Mouse (Mus musculus): Measurements from ENCODE around the gene Polr2i. TPM values are rescaled to one million over a fixed set of nuclear protein-coding genes. Genes with fewer than 3 reads are reported as not detected.
A peak's percentile ranks its signal among the peaks of the same experiment; 100 is the strongest.
"Not testable (repeated sequence)": the region's sequence is repeated elsewhere in the genome, so short reads cannot be mapped to it uniquely, and the experiment has no call there.

Polr2i gene
- polyA plus RNA-seq, 1 experiment from 2014 or later = 174 TPM

DNA sequence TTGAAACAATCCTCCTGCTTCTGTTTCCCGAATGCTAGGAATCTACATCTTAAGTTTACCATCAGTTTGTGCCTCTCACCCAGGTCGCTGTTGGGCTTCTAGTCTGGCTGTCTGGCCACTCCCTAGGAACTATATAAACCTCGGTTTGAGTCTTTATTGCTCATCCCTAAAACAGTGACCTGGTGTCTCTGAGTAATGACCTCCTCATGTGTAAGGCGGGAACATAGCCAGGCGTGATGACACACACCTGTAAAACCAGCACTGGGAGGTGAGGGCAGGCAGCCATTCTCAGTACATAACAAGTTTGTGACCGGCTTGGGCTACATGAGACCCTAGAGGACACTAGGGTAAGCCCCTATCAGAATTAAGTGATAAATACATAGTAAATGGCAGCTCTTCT is 36.3 kb upstream of the Polr2i start:
- peak overlapping the region; percentile 88 for H3K4me2 ChIP-seq
- H3K27ac ChIP-seq = 0 out of 2 replicates have a peak overlapping the region, but pooled peaks have one; percentile 89
- no peaks in the 10 kb centered on the region for H3K27me3 ChIP-seq
- H3K9me3 ChIP-seq = no peaks in the 10 kb centered on the region
- H3K4me3 ChIP-seq = no peak overlapping the region
- WGBS = 75% methylated on average over 6 of the region's 6 CpGs
- no peak for ATAC-seq (ENCODE audit: low FRiP score)
- peaks cover 20% of the 10 kb centered on the region for H3K36me3 ChIP-seq
- peaks cover 25% of the 10 kb centered on the region for H3K4me1 ChIP-seq (replicated peaks)
- H3K9ac ChIP-seq = peak overlapping the region; percentile 88

DNA sequence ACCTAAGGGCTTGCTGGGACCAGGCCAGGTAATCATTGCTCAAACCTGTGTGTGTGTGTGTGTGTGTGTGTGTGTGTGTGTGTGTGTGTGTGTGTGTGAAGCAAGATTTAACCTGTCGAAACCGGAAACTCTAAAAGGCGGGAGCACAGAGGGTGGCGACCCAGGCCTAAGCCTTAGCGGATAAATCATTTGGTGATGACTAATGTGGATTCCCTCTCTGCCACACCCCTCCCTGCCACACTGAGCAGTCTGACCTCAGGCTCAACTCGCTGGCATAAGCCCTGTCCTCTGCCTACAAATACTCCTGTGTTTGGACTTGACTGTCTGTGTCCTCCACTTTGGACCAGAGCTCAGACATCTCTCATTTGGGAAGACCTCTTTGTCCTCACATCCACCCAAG is 35.6 kb upstream of the Polr2i start:
- no peak overlapping the region for H3K4me2 ChIP-seq
- ATAC-seq (ENCODE audit: low FRiP score) = no peak
- peaks cover 25% of the 10 kb centered on the region for H3K4me1 ChIP-seq (replicated peaks)
- WGBS = 83% methylated on average over 6 of the region's 6 CpGs
- H3K9me3 ChIP-seq = no peaks in the 10 kb centered on the region
- no peak overlapping the region for H3K27ac ChIP-seq
- no peak overlapping the region for H3K4me3 ChIP-seq
- H3K36me3 ChIP-seq = peaks cover 13% of the 10 kb centered on the region
- no peak overlapping the region for H3K9ac ChIP-seq
- H3K27me3 ChIP-seq = no peaks in the 10 kb centered on the region

DNA sequence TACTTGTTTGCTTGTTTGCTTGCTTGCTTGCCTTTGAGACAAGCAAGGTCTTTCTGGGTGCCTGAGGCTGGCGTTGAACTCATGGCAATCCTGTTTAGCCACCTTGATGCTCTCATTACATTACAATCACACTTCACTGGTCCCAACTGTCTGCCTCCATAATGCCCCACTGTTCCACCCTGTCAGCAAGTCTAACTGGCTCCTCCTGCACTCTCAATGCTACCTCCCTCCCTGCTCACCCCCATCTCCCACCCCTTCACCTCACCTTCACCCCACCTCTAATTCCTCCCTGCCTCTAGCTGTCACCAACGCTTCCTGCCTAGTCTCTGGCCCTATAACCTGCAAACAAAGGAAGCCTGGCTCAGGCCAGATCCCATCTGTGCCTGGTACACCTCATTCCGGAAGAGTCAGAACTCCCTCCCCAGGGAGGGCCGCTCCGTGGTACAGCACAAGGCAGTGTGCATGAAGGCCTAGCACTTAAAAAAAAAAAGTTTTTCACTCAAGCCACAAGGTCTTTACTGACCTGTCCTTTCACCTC is 34.1 kb upstream of the Polr2i start:
- Histone ChIP-seq H3K4me2 (no peak overlapping the region), H3K9me3 (no peaks in the 10 kb centered on the region), H3K27ac (no peak overlapping the region), H3K9ac (no peak overlapping the region), H3K27me3 (no peaks in the 10 kb centered on the region), H3K36me3 (no peaks in the 10 kb centered on the region), H3K4me3 (no peak overlapping the region), H3K4me1 (replicated peaks) (peaks cover 26% of the 10 kb centered on the region)
- 77% methylated on average over 5 of the region's 5 CpGs for WGBS
- ATAC-seq (ENCODE audit: low FRiP score) = no peak

DNA sequence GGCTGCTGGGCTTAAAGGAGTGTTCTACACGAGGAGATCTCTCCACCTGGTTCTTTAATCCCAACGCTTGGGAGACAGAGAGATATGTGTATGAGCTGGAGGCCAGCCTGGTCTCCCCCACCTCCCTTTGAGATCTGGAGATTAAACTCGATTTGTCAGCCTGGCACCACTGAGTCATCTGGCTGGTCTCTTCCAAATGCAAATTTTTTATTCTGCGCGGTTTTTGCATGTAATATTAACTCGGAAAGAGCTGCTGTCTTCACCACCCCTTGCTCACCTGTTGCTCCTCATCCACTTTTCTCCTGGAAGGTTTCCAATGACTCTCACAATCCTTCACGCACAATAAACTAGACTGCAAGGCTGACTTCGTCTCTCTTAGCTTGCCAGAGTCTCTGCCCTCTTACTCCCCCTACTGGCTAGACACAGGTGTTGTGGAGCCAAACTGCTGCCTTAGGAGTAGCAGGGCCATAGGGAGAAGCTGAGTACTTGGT is 33.2 kb upstream of the Polr2i start, which contains the start of gene Capns1:
TSS of gene Capns1 (minus strand) at position 331 of the 491 bp plus-strand sequence.
- 8% methylated on average over 8 of the region's 8 CpGs for WGBS
- Histone ChIP-seq H3K27ac (no peak within 1 kb of the TSS), H3K9ac (peak within 1 kb of the TSS; percentile 24), H3K4me3 (peak within 1 kb of the TSS; percentile 12; the same call in 1 of the 2 replicates), H3K36me3 (no peaks in the 10 kb centered on the region), H3K4me2 (peak within 1 kb of the TSS; percentile 27; the same call in 1 of the 2 replicates), H3K27me3 (no peaks in the 10 kb centered on the region), H3K9me3 (no peaks in the 10 kb centered on the region), H3K4me1 (replicated peaks) (peaks cover 17% of the 10 kb centered on the region)
- no peak for ATAC-seq (ENCODE audit: low FRiP score)

DNA sequence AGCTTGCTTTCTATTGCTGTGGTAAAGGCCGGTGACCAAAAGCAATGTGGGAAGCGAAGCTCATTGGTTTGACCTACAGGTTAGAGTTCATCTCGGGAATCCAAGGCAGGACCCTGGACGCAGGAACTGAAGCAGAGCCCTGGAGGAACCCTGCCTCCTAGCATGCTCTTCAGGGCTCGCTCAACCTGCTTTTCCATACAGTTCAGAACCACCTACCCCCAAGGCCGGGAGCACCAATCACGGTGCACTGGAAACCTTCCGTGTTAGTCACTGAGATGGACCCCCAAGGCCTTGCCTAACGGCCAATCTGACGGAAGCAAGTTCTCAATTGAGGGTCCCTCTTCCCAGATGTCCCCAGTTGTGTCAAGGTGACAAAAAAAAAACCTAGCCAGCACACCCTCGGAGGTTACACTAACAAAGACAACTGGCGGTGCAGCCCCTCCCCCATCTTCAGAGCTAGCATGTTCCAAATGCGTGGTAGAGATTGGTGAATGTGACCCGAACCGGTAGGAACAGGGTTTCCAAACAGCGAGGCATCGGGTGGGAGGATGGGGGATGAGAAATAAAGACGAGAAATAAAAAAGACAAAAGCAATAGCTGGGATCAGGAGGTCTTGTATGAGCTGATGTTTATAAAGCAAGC is 32.1 kb upstream of the Polr2i start:
- no peak overlapping the region for H3K27ac ChIP-seq
- no peaks in the 10 kb centered on the region for H3K9me3 ChIP-seq
- peaks cover 16% of the 10 kb centered on the region for H3K4me1 ChIP-seq (replicated peaks)
- 79% methylated on average over 18 of the region's 18 CpGs for WGBS
- H3K36me3 ChIP-seq = no peaks in the 10 kb centered on the region
- H3K4me3 ChIP-seq = no peak overlapping the region
- no peak overlapping the region for H3K9ac ChIP-seq
- no peak overlapping the region for H3K4me2 ChIP-seq
- ATAC-seq (ENCODE audit: low FRiP score) = no peak
- H3K27me3 ChIP-seq = no peaks in the 10 kb centered on the region

DNA sequence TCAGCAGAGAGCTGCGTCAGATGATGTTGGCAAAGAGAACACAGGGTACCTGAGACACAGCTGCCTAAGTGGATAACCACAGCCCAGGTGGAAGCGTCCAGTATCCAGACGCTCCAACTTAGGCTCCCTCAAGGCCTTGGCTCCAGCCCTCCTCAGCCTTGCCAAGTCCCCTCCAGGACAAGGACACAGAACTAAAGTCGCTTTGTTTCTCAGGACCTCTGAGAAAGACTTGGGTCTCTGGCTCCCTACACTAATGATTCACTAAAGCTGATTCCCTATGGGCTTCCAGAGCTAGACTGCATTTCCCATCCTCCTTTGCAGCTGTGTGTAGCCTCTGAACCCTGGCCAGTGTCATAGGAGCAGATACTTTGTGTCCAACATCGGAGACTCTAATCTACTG is 31.5 kb upstream of the Polr2i start:
- Histone ChIP-seq H3K4me3 (no peak overlapping the region), H3K9ac (no peak overlapping the region), H3K36me3 (no peaks in the 10 kb centered on the region), H3K27me3 (no peaks in the 10 kb centered on the region), H3K4me2 (no peak overlapping the region), H3K9me3 (no peaks in the 10 kb centered on the region), H3K27ac (no peak overlapping the region), H3K4me1 (replicated peaks) (peaks cover 15% of the 10 kb centered on the region)
- no peak for ATAC-seq (ENCODE audit: low FRiP score)
- 89% methylated on average over 5 of the region's 5 CpGs for WGBS

DNA sequence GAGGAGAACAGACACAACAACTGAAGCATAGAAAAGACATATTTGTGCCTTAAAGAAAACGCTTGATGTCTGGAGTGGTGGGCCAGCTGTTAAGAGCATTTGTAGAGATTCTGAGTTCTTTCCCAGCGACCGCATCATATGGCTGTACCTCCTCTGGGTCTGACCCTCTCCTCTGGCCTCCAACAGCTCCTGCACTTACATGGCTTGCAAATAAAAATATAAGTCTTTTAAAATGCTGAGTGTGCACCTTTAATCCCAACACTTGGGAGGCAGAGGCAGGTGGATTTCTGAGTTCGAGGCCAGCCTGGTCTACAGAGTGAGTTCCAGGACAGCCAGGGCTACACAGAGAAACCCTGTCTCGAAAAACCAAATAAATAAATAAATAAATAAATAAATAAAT is 31.1 kb upstream of the Polr2i start:
- not testable (repeated sequence) for H3K27ac ChIP-seq; H3K4me3 ChIP-seq; H3K9me3 ChIP-seq; H3K36me3 ChIP-seq; H3K4me2 ChIP-seq; H3K27me3 ChIP-seq; ATAC-seq (ENCODE audit: low FRiP score); H3K9ac ChIP-seq
- 96% methylated on average over 5 of the region's 5 CpGs for WGBS
- H3K4me1 ChIP-seq (replicated peaks) = peaks cover 11% of the 10 kb centered on the region

DNA sequence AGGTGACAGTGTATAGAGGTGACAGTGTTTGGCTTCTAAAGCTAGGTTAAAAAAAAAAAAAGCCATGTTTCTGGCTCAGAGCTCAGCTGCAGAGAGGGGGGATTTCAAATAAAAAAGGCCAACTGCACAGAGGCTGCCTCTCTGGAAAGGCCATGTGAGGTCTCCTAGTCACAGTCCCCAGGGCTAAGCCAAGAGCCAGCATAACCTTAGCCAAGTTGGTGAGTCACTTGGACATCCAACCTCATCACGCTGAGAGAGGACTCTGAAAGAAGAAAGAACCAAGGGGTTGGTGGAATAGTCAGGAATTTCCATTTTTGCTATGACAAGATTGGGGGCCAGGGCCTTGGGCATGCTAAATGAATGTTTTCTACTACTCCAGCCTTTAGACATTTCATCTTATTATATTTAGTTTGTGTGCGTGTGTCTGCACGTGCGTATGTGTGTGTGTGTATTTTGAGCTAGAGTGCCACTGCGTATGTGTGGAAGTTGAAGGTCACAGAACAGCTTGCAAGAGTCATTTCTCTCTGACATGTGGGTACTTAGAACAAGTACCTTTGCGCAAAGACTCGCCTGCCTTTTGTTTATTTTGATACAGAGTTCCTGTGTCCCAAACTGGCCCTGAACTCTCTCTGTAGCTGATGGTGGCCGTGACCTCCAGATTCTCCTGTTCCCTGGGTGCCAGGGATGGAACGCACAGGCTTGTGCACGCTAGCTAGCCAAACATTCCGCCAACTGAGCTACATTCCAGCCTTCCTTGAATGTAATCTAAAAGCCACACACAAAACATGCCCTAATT is 28.7 kb upstream of the Polr2i start:
- ATAC-seq (ENCODE audit: low FRiP score) = no peak
- Histone ChIP-seq H3K4me1 (replicated peaks) (peaks cover 11% of the 10 kb centered on the region), H3K27me3 (0 out of 2 replicates have a peak, but pooled peaks cover 2% of the 10 kb centered on the region), H3K4me3 (no peak overlapping the region), H3K36me3 (no peaks in the 10 kb centered on the region), H3K9me3 (no peaks in the 10 kb centered on the region), H3K27ac (no peak overlapping the region), H3K9ac (no peak overlapping the region), H3K4me2 (no peak overlapping the region)
- 84% methylated on average over 11 of the region's 11 CpGs for WGBS

DNA sequence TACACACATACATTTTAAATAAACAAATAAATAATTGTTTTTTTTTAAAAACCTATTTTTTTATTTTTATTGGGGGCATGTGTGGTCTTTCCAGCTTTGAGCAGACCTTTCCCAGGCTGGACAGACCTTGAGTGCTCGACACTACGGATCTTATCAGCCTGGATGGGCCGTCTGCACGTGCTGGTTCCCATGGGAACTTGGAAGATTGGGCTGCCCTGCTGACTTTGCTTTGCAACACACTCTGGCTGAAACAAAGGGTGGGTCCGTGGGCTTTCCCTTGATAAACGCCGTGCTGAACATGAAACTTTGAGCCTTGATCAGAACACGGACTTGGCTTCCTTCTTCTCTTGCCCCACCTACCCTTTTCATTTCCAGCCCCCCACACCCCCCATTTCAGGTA is 27.4 kb upstream of the Polr2i start:
- Histone ChIP-seq H3K27me3 (0 out of 2 replicates have a peak, but pooled peaks cover 2% of the 10 kb centered on the region), H3K9me3 (no peaks in the 10 kb centered on the region), H3K4me3 (no peak overlapping the region), H3K27ac (no peak overlapping the region), H3K4me2 (0 out of 2 replicates have a peak overlapping the region, but pooled peaks have one; percentile 18), H3K4me1 (replicated peaks) (peaks cover 6% of the 10 kb centered on the region), H3K9ac (no peak overlapping the region), H3K36me3 (no peaks in the 10 kb centered on the region)
- no peak for ATAC-seq (ENCODE audit: low FRiP score)
- WGBS = 21% methylated on average over 8 of the region's 8 CpGs

DNA sequence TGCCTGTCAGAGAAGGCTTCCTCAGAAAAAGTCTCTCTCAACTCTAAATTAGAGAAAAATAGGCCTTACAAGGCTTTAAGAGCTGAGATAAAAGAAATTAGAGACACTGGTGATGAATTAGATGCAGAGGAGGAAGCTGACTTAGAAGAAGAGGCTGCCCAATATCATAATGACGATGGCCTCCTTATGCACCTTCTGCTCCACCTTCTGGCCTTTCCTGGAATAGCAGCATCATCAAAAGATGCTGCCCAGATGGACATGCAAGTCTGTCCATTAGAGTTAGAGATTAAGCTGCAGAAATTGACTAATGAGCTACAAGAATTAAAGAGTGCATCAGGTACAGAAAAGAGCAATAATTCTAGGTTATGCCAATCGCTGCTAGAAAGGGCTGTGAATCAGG is 26.4 kb upstream of the Polr2i start:
- H3K36me3 ChIP-seq = no peaks in the 10 kb centered on the region
- H3K27ac ChIP-seq = no peak overlapping the region
- WGBS = 3% methylated on average over 2 of the region's 2 CpGs
- H3K4me3 ChIP-seq = no peak overlapping the region
- no peaks in the 10 kb centered on the region for H3K9me3 ChIP-seq
- no peak overlapping the region for H3K4me2 ChIP-seq
- H3K9ac ChIP-seq = no peak overlapping the region
- H3K4me1 ChIP-seq (replicated peaks) = peaks cover 6% of the 10 kb centered on the region
- no peak for ATAC-seq (ENCODE audit: low FRiP score)
- 0 out of 2 replicates have a peak, but pooled peaks cover 2% of the 10 kb centered on the region for H3K27me3 ChIP-seq

DNA sequence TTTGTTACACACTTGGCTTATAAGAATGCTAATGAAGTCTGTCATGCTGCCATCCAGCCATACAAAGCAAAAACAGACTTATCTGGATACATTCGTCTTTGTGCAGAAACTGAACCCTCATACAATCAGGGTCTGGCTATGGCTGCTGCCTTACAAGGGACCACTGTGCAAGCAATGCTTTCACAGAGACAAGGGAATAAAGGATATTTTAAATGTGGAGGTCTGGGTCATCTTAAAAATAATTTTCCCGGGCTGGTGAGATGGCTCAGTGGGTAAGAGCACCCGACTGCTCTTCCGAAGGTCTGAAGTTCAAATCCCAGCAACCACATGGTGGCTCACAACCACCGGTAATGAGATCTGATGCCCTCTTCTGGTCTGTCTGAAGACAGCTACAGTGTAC is 25.4 kb upstream of the Polr2i start:
- 52% methylated on average over 5 of the region's 5 CpGs for WGBS
- ATAC-seq (ENCODE audit: low FRiP score) = not testable (repeated sequence)

DNA sequence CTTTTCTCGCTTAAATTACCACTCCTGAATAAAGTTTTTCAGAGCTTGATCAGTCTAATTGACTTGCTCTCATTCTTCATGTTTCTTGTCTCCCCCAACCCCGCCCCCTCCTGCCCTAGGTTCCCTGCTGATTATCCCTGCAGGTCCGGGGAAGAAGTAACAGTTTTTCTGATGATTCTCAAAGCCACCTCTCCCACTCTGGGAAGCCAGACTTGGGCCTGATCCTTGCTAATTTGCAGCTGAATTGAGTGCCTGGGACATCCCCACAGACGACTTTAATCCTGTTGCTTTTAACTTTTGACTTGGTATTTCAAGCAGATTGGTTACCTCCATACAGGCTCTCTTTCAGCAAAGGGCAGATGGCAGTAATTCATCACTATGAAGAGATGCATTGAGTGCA is 20.7 kb upstream of the Polr2i start:
- ATAC-seq (ENCODE audit: low FRiP score) = no peak
- no peaks in the 10 kb centered on the region for H3K4me1 ChIP-seq (replicated peaks)
- 19% methylated on average over 4 of the region's 4 CpGs for WGBS

More for the DNA sequence above, 25.4 kb upstream of the Polr2i start:
- not testable (repeated sequence) for H3K36me3 ChIP-seq; H3K27me3 ChIP-seq; H3K27ac ChIP-seq; H3K4me2 ChIP-seq; H3K9ac ChIP-seq; H3K4me1 ChIP-seq (replicated peaks); H3K9me3 ChIP-seq; H3K4me3 ChIP-seq

More for the DNA sequence above, 20.7 kb upstream of the Polr2i start:
- Histone ChIP-seq H3K27ac (no peak overlapping the region), H3K4me3 (no peak overlapping the region), H3K9me3 (no peaks in the 10 kb centered on the region), H3K36me3 (no peaks in the 10 kb centered on the region), H3K9ac (no peak overlapping the region), H3K27me3 (0 out of 2 replicates have a peak, but pooled peaks cover 2% of the 10 kb centered on the region), H3K4me2 (no peak overlapping the region)

Data from hindbrain, embryonic 13.5 days (tissue).